Mouse (Mus musculus) left cerebral cortex, postnatal 36 days (tissue): Measurements from ENCODE around the gene Taok2. TPM values are rescaled to one million over a fixed set of nuclear protein-coding genes. Genes with fewer than 3 reads are reported as not detected.

Experiments used
- DNase-seq, 2 experiments: peaks; one replicate each; pipeline ENCODE4 v3.0.0; 2021 to 2022; ENCODE audit warnings: low spot score in 2 of 2, mixed read lengths in 1 of 2
- intact Hi-C: fragments of 180-260 bp; cut with DNase I; formaldehyde crosslinking; loops from one replicate; pipeline ENCODE4 v1.15.1; 2025
- total RNA-seq, 2 experiments: library from RNA; stranded (reverse); gene quantifications; 2 replicates each; pipeline ENCODE4 v1.2.3; 2021

Taok2 gene
- total RNA-seq, 2 experiments from 2014 or later, result 152 to 156 TPM

DNA sequence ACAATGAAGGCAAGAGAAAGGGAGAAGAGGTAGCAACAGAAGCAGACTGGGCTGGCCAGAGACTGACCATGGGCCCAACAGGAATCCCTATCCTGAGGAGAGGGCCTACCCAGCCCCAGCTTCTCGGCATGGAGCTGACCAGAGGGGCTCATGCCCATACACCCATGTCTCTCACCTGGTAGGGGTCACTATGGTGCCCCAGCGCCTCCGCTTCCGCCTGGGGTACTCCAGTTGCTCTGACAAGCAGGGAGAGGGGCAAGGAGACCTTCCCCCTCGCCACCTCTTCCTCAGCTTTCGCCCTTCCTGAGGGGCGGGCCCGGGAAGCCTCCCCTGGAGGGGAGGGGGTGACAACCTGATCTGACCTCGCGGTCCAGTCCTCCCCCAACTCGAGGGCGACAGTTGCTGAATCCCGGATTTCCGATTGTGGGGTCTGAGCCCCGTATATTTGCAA lies 747 bp downstream of the Taok2 start:
- no peak for DNase-seq
- intact Hi-C loops, result loop anchor here (2.0 to 5.0 kb wide), 3 partner anchors 21 to 144 kb away; partner anchors contain the start of genes Ino80e, Maz and Sez6l2

- DNase-seq, result no peak
- intact Hi-C loops, result loop anchor here (5.0 kb wide), 2 partner anchors 71 to 146 kb away; partner anchors contain the start of genes Maz and Sez6l2
Measured at GRCm38 (mm10) chr7:126881040-126881439, 3.5 kb downstream of the Taok2 start.

DNA sequence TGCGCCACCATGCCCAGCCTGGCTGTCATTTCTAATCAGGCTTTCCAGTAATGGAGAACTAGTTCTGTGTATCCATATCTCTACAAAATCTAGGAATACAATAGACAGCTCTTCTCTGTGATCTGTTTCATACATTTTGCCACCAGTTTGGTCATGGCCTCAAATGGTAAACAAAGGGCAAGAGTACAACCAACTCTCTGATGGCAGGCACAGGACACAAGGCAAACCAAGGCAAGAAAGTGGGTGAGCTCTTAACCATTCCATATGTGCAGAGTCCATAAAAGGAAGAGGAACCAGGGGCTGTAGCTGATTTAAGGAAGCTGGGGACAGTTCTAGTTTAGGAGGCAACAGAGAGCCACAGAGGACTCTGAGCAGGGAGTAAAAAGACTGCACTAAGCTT lies 7.3 kb downstream of the Taok2 start:
- intact Hi-C loops, result no loop called here

GRCm38 (mm10) chr7:126870520-126870891 lies 14.0 kb downstream of the Taok2 start:
- no peak for DNase-seq
- intact Hi-C loops, result no loop called here

More for the DNA sequence above, 7.3 kb downstream of the Taok2 start:
- no peak for DNase-seq

DNA sequence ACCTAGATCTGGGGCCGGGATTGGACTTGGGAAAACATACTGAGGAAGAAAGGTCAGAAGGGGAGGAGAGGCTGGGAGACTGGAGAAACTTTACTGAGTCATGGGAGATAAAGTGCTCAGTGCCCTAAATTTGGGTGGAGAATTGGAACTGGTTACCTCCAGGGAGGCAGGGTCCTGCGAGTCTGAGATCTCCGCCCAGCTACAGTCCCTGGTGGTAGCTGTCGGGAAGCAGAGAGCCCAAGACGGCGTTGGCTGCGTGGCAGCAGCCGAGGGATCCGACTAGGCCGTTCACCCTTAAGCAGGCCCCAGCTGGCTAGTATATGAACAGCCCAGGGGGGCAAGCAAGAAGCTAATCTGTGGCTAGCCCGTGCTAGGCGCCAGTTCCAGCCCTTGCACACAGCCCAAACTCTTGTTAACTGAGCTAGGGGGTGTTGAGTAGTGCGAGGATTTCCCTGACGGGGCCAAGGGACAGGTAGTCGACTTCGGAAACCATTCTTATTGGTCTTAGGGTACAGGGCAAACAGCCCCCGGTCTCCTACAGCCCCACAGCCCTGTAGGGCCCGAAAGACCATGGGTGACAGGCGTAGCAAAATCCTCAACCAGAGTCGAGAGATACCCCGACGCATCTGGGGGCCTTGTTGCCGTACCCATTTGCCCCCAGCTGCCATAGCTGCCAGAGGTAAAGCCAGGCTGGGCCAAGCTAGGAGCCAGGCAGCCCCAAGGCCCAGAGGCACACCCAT lies 14.6 kb downstream of the Taok2 start:
- intact Hi-C loops, result no loop called here
- no peak for DNase-seq

GRCm38 (mm10) chr7:126868003-126868402 lies 16.5 kb downstream of the Taok2 start:
- intact Hi-C loops, result no loop called here
- DNase-seq, result no peak

DNA sequence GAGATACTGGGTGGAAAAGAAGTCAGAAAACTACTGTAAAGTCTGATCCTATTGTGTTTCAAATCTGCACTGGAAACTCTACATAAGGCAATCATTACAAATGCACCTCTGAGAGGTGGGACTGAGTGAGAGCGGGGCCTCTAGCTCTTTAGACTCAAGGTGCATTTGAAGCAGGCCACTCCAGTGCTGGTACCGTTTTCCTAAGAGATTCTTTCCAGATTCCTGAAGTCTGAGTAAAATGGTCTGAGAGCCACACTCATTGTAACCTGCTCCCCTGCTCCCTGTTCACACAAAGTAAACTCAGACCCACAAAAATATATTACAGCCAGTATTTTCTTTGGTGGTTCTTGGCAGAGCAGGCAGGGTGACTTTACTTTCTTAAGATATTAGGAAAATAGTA lies 17.0 kb downstream of the Taok2 start:
- intact Hi-C loops, result no loop called here
- no peak for DNase-seq

DNA sequence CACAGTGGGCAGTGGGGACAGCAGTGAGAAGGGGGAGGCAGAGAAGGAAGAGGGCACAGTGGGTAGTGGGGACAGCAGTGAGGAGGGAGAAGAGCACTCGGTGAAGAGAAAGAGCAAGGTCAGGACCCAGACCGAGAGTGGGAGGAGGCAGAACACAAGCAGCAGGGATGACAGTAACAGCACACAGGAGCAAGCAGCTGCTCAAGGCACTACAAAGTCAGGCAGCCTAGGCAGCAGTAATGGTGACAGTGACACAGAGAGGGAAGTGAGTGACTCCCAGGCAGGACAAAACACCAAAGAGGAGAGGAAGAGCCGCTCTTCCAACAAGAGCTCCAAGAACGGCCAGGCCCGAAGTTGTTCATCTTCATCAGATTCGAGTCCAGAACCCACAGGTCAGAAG lies 20.7 kb downstream of the Taok2 start:
- no peak for DNase-seq
- intact Hi-C loops, result loop anchor here (2.0 kb wide), 1 partner anchor 19 kb away; no protein-coding TSS in a partner anchor

- intact Hi-C loops, result loop anchor here (1.0 to 2.0 kb wide), 2 partner anchors 21 to 30 kb away; no protein-coding TSS in a partner anchor
- peak; percentile 94 to 95 for DNase-seq
Measured at GRCm38 (mm10) chr7:126862147-126862784, 22.2 kb downstream of the Taok2 start, which contains the start of gene Ino80e. Ino80e (minus strand) TSS chr7:126862377.

- peak; percentile 95 for DNase-seq
- intact Hi-C loops, result loop anchor here (1.0 to 2.0 kb wide), 2 partner anchors 21 to 29 kb away; no protein-coding TSS in a partner anchor
Measured at GRCm38 (mm10) chr7:126861429-126862130, 22.9 kb downstream of the Taok2 start, which contains the start of gene Hirip3. Hirip3 (plus strand) TSS chr7:126861972.

DNA sequence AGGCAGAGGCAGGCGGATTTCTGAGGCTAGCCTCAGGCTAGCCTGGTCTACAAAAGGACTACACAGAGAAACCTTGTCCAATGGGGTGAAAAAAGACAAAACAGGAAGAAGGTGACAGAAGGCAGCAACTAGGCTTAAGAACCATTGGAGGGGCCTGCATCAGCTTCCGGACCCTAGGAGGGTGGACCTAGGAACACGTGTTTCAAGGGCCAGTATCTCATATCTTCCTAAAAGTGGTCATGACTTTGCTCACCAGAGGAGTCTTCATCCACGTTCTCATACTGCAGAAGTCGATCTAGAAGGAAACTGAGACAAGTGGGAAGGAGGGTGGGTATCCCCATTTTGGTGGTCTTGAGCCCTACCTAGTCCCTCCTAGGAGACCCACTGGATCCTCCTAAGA lies 23.5 kb downstream of the Taok2 start:
- DNase-seq, result no peak
- intact Hi-C loops, result no loop called here

- intact Hi-C loops, result no loop called here
- no peak for DNase-seq
Measured at GRCm38 (mm10) chr7:126856741-126857420, 27.6 kb downstream of the Taok2 start.

GRCm38 (mm10) chr7:126855641-126856040 lies 28.9 kb downstream of the Taok2 start:
- no peak for DNase-seq
- intact Hi-C loops, result no loop called here

DNA sequence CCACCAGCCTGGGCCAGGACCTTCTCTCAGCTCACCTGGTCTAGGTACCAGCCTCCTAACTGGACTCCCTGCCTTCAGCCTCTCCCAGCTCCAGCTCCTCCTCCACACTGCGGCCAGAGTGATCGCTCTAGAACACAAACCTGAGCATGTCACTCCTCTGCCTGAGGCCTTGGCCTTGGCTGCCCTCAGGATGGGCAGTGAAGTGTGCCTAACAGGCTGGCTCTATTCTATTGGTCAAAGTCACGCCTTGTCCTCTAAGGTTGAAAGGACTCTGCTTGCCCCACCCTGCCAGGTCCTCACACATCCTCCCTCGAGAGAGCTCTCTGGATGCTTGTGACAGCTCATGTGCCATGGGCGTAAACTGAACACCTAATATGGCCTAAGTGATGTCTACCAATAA lies 31.0 kb downstream of the Taok2 start:
- no peak for DNase-seq
- intact Hi-C loops, result no loop called here

DNA sequence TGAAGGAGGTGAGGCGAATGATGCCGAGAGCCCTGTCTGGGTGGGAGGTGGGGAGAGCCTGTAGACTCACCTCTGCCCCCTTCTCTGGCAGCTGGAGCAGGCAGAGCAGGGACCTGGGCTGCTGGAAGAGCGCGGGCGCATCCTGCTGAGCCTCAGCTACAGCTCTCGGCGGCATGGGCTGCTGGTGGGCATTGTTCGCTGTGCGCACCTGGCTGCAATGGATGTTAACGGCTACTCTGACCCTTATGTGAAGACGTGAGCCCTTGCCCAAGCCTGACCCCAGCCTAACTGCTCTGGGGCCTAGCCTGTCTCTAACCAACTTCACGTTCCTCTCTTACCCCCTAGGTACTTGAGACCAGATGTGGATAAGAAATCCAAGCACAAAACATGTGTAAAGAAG lies 33.3 kb downstream of the Taok2 start:
- no peak for DNase-seq
- intact Hi-C loops, result no loop called here

GRCm38 (mm10) chr7:126850161-126850560 lies 34.3 kb downstream of the Taok2 start:
- intact Hi-C loops, result no loop called here
- DNase-seq, result no peak

DNA sequence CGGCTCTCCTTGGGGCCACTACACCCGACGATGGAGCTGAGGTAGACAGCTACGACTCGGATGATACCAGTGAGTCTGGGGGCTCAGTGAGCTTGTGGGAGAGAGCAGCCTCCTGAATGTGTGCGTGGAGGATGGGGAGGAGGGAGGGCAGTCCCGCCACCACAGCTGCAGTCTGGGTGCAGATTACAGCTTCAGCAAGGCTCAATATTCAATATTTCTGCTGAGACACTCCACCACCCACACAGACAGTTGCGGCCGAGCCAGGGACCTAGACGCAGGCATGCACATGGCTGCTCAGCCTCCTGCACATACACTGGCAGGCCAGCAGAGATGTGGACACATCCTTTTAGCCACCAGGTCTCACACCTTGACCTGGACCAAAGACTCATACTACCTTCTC lies 35.7 kb downstream of the Taok2 start:
- DNase-seq, result peak; percentile 47 to 69
- intact Hi-C loops, result no loop called here

DNA sequence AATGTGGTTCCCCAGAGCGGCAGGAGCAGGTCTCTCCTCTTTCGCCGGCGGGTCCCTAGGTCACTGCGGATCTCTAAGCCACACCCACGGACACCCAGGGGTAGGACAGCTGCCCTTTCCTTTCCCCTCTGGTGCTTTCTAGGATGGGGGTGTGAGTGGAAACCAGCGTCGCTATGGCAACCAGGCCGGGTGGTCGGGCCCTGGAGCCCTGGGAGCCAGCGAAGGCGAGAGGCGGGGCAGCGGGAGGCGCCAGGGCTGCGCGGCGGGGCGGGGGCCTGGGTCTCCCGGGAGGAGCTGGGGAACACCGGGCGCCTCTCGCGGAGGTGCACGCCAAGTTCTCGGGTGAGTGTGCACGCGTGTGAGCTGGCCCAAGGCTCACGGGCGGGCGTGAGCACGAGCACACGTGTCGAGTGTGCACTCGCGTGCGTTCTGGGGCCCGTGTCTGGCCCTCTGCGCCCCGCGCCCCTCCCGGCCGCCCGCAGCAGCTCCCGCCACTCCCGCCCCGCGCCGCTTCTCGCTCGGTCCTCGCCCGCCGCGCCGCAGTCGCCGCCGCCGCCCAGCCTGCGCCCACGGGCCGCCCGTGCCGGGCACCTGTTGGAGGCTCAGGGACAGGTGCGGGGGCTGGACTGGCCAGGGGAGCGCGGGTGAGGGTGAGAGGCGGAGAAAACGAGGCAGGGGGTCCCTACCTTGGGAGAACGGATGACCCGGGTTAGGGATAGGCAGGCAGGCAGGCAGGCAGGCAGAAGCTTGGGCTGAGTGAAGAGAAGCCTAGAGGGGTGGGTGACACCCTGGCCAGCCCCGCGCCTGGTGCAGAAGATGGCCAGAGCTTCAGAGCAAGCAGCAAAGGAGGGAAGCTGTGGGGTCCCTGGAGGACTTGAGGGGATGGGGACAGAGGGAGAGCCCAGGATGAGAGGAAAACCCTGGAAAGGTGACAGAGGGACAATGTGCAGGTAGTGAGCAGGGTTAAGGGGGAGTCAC lies 36.8 kb downstream of the Taok2 start:
- intact Hi-C loops, result no loop called here
- DNase-seq, result no peak

DNA sequence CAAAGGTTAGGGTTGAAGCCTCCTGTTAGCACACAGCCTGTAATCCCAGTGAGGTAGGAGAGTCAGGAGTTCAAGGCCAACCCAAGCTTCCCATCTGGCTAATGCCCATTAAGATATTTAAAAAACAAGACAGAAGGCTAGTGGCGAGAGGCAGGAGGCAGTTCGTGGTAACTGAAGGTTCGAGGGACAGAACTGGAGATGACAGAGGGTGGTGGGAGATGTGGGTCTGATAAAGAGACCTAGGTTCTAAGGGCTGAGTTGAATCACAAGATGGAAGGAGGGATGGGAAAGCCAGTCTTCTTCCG lies 37.4 kb downstream of the Taok2 start, which contains the start of gene Doc2a:
TSS of gene Doc2a (plus strand) at position 301 of the 305 bp plus-strand sequence.
- no peak for DNase-seq
- intact Hi-C loops, result no loop called here
